Mouse (Mus musculus) G1E (cell line): ENCODE measurements at regions not wholly inside any gene's neighbourhood (a gene's known extent, or its start where the extent isn't known, plus 50 kb on each side); places are given as distances from the start of the nearest gene placed in this dataset.

Experiments used
- ATAC-seq: 2 replicates; pipeline ENCODE4 v1.8.0; 2016; ENCODE audit warnings: mild to moderate bottlenecking; ENCODE audit not compliant: insufficient number of reproducible peaks, poor library complexity, low FRiP score, severe bottlenecking; ENCODE audit errors: extremely low read depth
- DNase-seq: peaks from one replicate; pipeline ENCODE4 v3.0.0; 2012; ENCODE audit warnings: low spot score
- H3K27me3 ChIP-seq: 2 replicates; pipeline ENCODE4 v1.6.1; 2012; ENCODE audit warnings: mild to moderate bottlenecking, low read length, inconsistent platforms; ENCODE audit not compliant: insufficient read depth
- H3K36me3 ChIP-seq: replicated peaks from 2 replicates; pipeline ENCODE3; 2012; ENCODE audit warnings: mild to moderate bottlenecking, inconsistent platforms
- H3K4me1 ChIP-seq: 2 replicates; pipeline ENCODE4 v1.6.1; 2012; ENCODE audit warnings: low read depth, low read length, inconsistent platforms, mixed read lengths; ENCODE audit not compliant: insufficient read depth
- H3K4me3 ChIP-seq: 2 replicates; pipeline ENCODE4 v1.5.1; 2012; ENCODE audit warnings: low read depth, mild to moderate bottlenecking, inconsistent platforms, low read length, moderate library complexity, mixed read lengths
- H3K9me3 ChIP-seq: replicated peaks from 2 replicates; pipeline ENCODE4 v1.6.1; 2012; ENCODE audit warnings: inconsistent platforms
- CTCF ChIP-seq: IDR thresholded peaks from 2 replicates; pipeline ENCODE4 v1.5.1; 2012; ENCODE audit warnings: low read depth, low read length, inconsistent platforms, mixed read lengths
- GATA1 ChIP-seq: IDR thresholded peaks from 2 replicates; pipeline ENCODE4 v1.6.1; 2012; ENCODE audit warnings: borderline replicate concordance, low read length, inconsistent platforms, mixed read lengths
- GATA2 ChIP-seq: IDR thresholded peaks from 2 replicates; pipeline ENCODE4 v1.6.1; 2012; ENCODE audit warnings: low read depth, low read length, inconsistent platforms, borderline replicate concordance
- POLR2AphosphoS5 ChIP-seq: IDR thresholded peaks from 2 replicates; pipeline ENCODE4 v1.6.1; 2012; ENCODE audit warnings: low read depth, low read length, inconsistent platforms; ENCODE audit not compliant: insufficient replicate concordance
- TAL1 ChIP-seq: conservative IDR thresholded peaks from 2 replicates; pipeline ENCODE4 v1.6.1; 2012; ENCODE audit warnings: low read depth, low read length, inconsistent platforms, mixed read lengths

GRCm38 (mm10) chr1:161567826-161568225 is 73.4 kb downstream of the Tnfsf18 start:
- Histone ChIP-seq H3K4me1 (no peaks in the 10 kb centered on the region), H3K27me3 (peaks cover 2% of the 10 kb centered on the region; the same call in 1 of the 2 replicates), H3K36me3 (no peaks in the 10 kb centered on the region), H3K4me3 (no peak overlapping the region), H3K9me3 (no peaks in the 10 kb centered on the region)
- no peak for DNase-seq
- ATAC-seq, result no peak
- TF ChIP-seq TAL1 (no peak), GATA2 (no peak), GATA1 (no peak), POLR2AphosphoS5 (no peak), CTCF (no peak)

DNA sequence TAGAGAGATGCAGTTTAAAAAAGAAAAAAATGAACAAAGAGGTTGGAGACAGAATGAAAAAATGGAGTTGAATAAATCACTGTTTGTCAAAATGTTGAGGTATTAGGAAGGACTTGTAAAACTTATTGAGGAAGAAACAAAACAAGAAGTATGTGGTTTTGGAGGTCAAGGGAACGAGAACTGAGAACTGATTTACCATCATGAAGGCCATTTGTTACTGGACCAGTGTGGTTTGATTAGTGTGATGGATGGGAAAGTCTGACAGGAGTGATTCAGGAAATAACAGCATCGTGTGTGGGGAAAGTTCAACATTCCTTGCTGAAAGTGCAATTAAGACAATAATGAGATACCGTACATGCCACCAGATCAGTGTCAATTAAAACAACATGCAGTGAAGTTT is 65.9 kb downstream of the Tnfsf18 start:
- no peak for ATAC-seq
- H3K4me1 ChIP-seq, result no peaks in the 10 kb centered on the region
- no peaks in the 10 kb centered on the region for H3K36me3 ChIP-seq
- DNase-seq, result no peak
- no peaks in the 10 kb centered on the region for H3K9me3 ChIP-seq
- H3K27me3 ChIP-seq, result no peaks in the 10 kb centered on the region; the same call in 1 of the 2 replicates
- H3K4me3 ChIP-seq, result no peak overlapping the region
- no peak for TF ChIP-seq GATA2
- no peak for TF ChIP-seq POLR2AphosphoS5
- no peak for TF ChIP-seq TAL1
- TF ChIP-seq CTCF, result no peak
- TF ChIP-seq GATA1, result no peak
